10 mouse cellular contexts compared by ENCODE assay signal in the genomic region with DNA sequence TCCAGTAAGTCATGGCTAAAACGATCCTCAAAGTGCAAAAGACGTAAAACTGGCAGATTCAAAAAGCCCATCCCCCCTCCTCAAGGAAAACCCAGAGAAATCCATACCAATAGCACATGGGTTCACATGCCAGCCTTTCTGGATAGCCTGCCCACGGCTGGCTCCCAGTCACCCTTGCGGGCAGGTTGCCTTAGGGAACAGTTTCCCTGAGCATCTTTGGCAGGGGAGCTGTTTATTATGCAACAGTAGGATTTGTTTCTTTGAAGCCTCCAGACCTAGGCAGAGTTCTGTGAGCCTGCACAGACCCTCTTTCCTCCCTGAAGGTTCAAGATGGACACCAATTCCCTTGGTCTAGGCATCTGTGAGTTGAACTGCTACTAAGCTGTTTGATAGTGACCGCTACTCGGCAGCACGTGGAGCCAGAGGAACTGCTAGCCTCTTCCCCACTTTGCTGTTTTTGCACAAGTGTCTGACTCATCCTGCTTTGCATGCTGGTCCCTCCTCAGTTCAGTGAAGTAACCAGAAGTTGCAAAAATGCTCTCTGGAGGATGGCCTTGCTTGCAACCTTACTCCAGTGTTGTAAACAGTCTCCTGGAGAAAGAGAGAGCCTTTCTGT. TPM values are rescaled to one million over a fixed set of nuclear protein-coding genes. Genes with fewer than 3 reads are reported as not detected.
DNase-seq lines count a peak whose midpoint lies in the region; TF ChIP-seq lines count a peak whose summit lies in the region.
"Had no signal": no experiment of that assay in that cellular context is flagged by ENCODE, and none has a peak within 500 bp of the region (broad histone marks: within the 10 kb centered on the region; RNA-seq: fewer than 3 reads in every experiment).

No protein-coding gene starts in this region.

- TF ChIP-seq RAD21 in MEL (IDR thresholded peaks at IDR 0.05; ENCODE audit: low read depth, low read length) = no peak

- H3K27me3 ChIP-seq in MEL (ENCODE audit: control insufficient read depth in 1 of 2, insufficient read depth in 2 of 2, low read length in 2 of 2) = no peaks in the 10 kb centered on the region
- H3K27me3 ChIP-seq in forebrain, embryonic 10.5 days (ENCODE audit: poor library complexity, severe bottlenecking) = no peaks in the 10 kb centered on the region
- H3K27me3 ChIP-seq: embryonic facial prominence, embryonic 12.5 days; liver, embryonic 15.5 days had no signal

- H3K4me1 ChIP-seq in MEL (ENCODE audit: control insufficient read depth in 1 of 2, insufficient read depth in 2 of 2, low read length in 2 of 2) = peaks cover 25 to 56% of the 10 kb centered on the region in 2 experiments
- peaks cover 17% of the 10 kb centered on the region for H3K4me1 ChIP-seq in forebrain, embryonic 10.5 days

- 93% methylated on average over 7 of the region's 7 CpGs for WGBS in forebrain, embryonic 10.5 days

- H3K9ac ChIP-seq in MEL (ENCODE audit: control insufficient read depth, low read depth, low read length, poor library complexity, severe bottlenecking) = no peak overlapping the region
- H3K9ac ChIP-seq: embryonic facial prominence, embryonic 12.5 days; liver, embryonic 15.5 days had no signal

- TF ChIP-seq EP300 in MEL (IDR thresholded peaks at IDR 0.05; ENCODE audit: low read depth in 1 of 2, low read length in 2 of 2) = no peak

- DNase-seq in layer of hippocampus, adult 2 months (ENCODE audit: low spot score in 2 of 2) = no peak
- DNase-seq in layer of hippocampus, adult 9-11 months = no peak
- DNase-seq in A20 (ENCODE audit: low read depth, low spot score) (peak; percentile 78), MEL (ENCODE audit: low read depth, low spot score) (peak; percentile 40)
- DNase-seq in lung, postnatal 36 days = peak; percentile 69
- no peak for DNase-seq in forebrain, embryonic 10.5 days (ENCODE audit: extremely low spot score, low spot score)
- no peak for DNase-seq in testis, postnatal 10 days (ENCODE audit: low spot score)
- DNase-seq: thymus, adult 18-20 months had no signal

- TF ChIP-seq CTCF in layer of hippocampus, adult 2 months (conservative IDR thresholded peaks at IDR 0.05) = no peak
- TF ChIP-seq CTCF in MEL (IDR thresholded peaks at IDR 0.05 in 2 of 3, conservative IDR thresholded peaks at IDR 0.05 in 1 of 3; ENCODE audit: control insufficient read depth in 1 of 3, insufficient read depth in 1 of 3, low read depth in 2 of 3, low read length in 3 of 3, poor library complexity in 1 of 3, severe bottlenecking in 1 of 3) = no peak

- 0 out of 2 replicates have a peak, but pooled peaks cover 3% of the 10 kb centered on the region for H3K79me2 ChIP-seq in MEL (ENCODE audit: control insufficient read depth, insufficient read depth, low read length, poor library complexity)

- no peaks in the 10 kb centered on the region for H3K9me3 ChIP-seq in MEL (replicated peaks; ENCODE audit: insufficient read depth, low read length)
- H3K9me3 ChIP-seq in forebrain, embryonic 10.5 days = no peaks in the 10 kb centered on the region
- H3K9me3 ChIP-seq: embryonic facial prominence, embryonic 12.5 days; liver, embryonic 15.5 days had no signal

- peaks cover 0 to 51% of the 10 kb centered on the region in 2 experiments; a peak in 3 of 4 replicates for H3K36me3 ChIP-seq in MEL (ENCODE audit: control insufficient read depth in 1 of 2, insufficient read depth in 2 of 2, low read length in 2 of 2)
- H3K36me3 ChIP-seq in forebrain, embryonic 10.5 days (replicated peaks) = peaks cover 54% of the 10 kb centered on the region

- peak overlapping the region; percentile 78 for H3K27ac ChIP-seq in layer of hippocampus, adult 2 months
- H3K27ac ChIP-seq in MEL (ENCODE audit: control insufficient read depth, low read depth, low read length) = peak overlapping the region; percentile 14
- H3K27ac ChIP-seq in forebrain, embryonic 10.5 days = no peak overlapping the region
- H3K27ac ChIP-seq: embryonic facial prominence, embryonic 12.5 days; liver, embryonic 15.5 days had no signal

- TF ChIP-seq POLR2A in MEL (IDR thresholded peaks at IDR 0.05; ENCODE audit: control insufficient read depth in 1 of 2, insufficient read depth in 1 of 2, low read depth in 1 of 2, low read length in 2 of 2, poor library complexity in 1 of 2) = no peak

- no peak overlapping the region for H3K4me3 ChIP-seq in layer of hippocampus, adult 2 months
- H3K4me3 ChIP-seq in MEL (ENCODE audit: control insufficient read depth in 1 of 2, insufficient read depth in 1 of 2, low read depth in 2 of 2, low read length in 2 of 2) = no peak overlapping the region
- no peak overlapping the region for H3K4me3 ChIP-seq in forebrain, embryonic 10.5 days
- H3K4me3 ChIP-seq: embryonic facial prominence, embryonic 12.5 days; liver, embryonic 15.5 days had no signal

TF ChIP-seq in MEL, 35 proteins besides CTCF, POLR2A, EP300 and RAD21:
- TF ChIP-seq MAX (IDR thresholded peaks at IDR 0.05; ENCODE audit: low read length) = peak; percentile 37; the same call in 1 of the 2 replicates
- no peak for TF ChIP-seq NELFE (IDR thresholded peaks at IDR 0.05; ENCODE audit: low read depth, low read length)
- TF ChIP-seq SMC3 (IDR thresholded peaks at IDR 0.05; ENCODE audit: low read depth, low read length) = no peak
- TF ChIP-seq JUND (IDR thresholded peaks at IDR 0.05; ENCODE audit: low read depth, low read length) = 0 out of 2 replicates have a peak, but pooled peaks have one; percentile 29
- peak; percentile 55; the same call in 1 of the 2 replicates for TF ChIP-seq MYC (IDR thresholded peaks at IDR 0.05; ENCODE audit: low read depth, low read length)
- TF ChIP-seq ETS1 (IDR thresholded peaks at IDR 0.05; ENCODE audit: low read depth, low read length) = 0 out of 2 replicates have a peak, but pooled peaks have one; percentile 14
- no peak for TF ChIP-seq CHD2 (IDR thresholded peaks at IDR 0.05; ENCODE audit: low read length)
- peak; percentile 15; the same call in 1 of the 2 replicates for TF ChIP-seq BHLHE40 (IDR thresholded peaks at IDR 0.05; ENCODE audit: borderline replicate concordance, low read depth, low read length)
- TF ChIP-seq TBP (IDR thresholded peaks at IDR 0.05; ENCODE audit: low read depth, low read length) = no peak
- no peak for TF ChIP-seq SIN3A (IDR thresholded peaks at IDR 0.05; ENCODE audit: low read length)
- TF ChIP-seq POLR2AphosphoS2 (IDR thresholded peaks at IDR 0.05; ENCODE audit: low read length) = no peak

RNA-seq across cellular contexts. Expression of a gene that starts 33.5 kb away (rescaled TPM):
- total RNA-seq in layer of hippocampus, adult 2 months (2021) = 10 to 100 TPM; 16.9 to 19.8 TPM
- 19.6 and 20.2 TPM in 2 replicates for total RNA-seq in MEL (2012; rRNA removed)
- polyA plus RNA-seq in MEL (2012; ENCODE audit: insufficient read depth in 1 of 2, insufficient read length in 2 of 2, low read depth in 1 of 2, low replicate concordance in 2 of 2, missing spikeins in 1 of 2) = 10 to 100 TPM in 1 of 2 experiments, not detected in 1; 38.8 TPM
- polyA plus RNA-seq in forebrain, embryonic 10.5 days (2016; fragmentation: Nextera tagmentation; extraction: Ambion mirVana) = 54.5 and 61.6 TPM in 2 replicates

RNA-seq across cellular contexts. Expression of a gene that starts 40.9 kb away (rescaled TPM):
- 100 to 1,000 TPM; 103 to 112 TPM for total RNA-seq in layer of hippocampus, adult 2 months (2021)
- 40.3 and 40.4 TPM in 2 replicates for total RNA-seq in MEL (2012; rRNA removed)
- 10 to 100 TPM in 1 of 2 experiments, not detected in 1; 64.4 TPM for polyA plus RNA-seq in MEL (2012; ENCODE audit: insufficient read depth in 1 of 2, insufficient read length in 2 of 2, low read depth in 1 of 2, low replicate concordance in 2 of 2, missing spikeins in 1 of 2)
- polyA plus RNA-seq in forebrain, embryonic 10.5 days (2016; fragmentation: Nextera tagmentation; extraction: Ambion mirVana) = 118 TPM in 2 replicates

Comparison
In these comparisons a context has a peak if more than half of its experiments do, and no peak if none do; other contexts are left out.
1. DNase-seq: peak in A20 (single experiment), MEL (single experiment) and lung, postnatal 36 days (single experiment); none in layer of hippocampus, adult 2 months (0 of 2), layer of hippocampus, adult 9-11 months (single experiment), forebrain, embryonic 10.5 days (single experiment) and testis, postnatal 10 days (single experiment).